Mouse (Mus musculus) bone marrow, adult 2 months (tissue): ENCODE measurements around the gene Eras.
"Not testable (repeated sequence)": the region's sequence is repeated elsewhere in the genome, so short reads cannot be mapped to it uniquely, and the experiment has no call there.

ENCODE experiments used
- CTCF ChIP-seq: fragments of 200-500 bp; IDR thresholded peaks from 2 replicates; pipeline ENCODE4 v1.5.1; 2011; ENCODE audit warnings: low read length, control low read depth; ENCODE audit not compliant: control insufficient read depth, insufficient read depth
- POLR2A ChIP-seq: fragments of 200-500 bp; IDR thresholded peaks from 2 replicates; pipeline ENCODE4 v1.6.1; 2011; ENCODE audit warnings: low read depth, mild to moderate bottlenecking, control low read depth, low read length, borderline replicate concordance; ENCODE audit not compliant: control insufficient read depth

GRCm38 (mm10) chrX:7917960-7918359 is 10.4 kb downstream of the Eras start:
- TF ChIP-seq CTCF, POLR2A: not testable (repeated sequence)
